10 mouse cellular contexts compared by ENCODE assay signal in the genomic region with DNA sequence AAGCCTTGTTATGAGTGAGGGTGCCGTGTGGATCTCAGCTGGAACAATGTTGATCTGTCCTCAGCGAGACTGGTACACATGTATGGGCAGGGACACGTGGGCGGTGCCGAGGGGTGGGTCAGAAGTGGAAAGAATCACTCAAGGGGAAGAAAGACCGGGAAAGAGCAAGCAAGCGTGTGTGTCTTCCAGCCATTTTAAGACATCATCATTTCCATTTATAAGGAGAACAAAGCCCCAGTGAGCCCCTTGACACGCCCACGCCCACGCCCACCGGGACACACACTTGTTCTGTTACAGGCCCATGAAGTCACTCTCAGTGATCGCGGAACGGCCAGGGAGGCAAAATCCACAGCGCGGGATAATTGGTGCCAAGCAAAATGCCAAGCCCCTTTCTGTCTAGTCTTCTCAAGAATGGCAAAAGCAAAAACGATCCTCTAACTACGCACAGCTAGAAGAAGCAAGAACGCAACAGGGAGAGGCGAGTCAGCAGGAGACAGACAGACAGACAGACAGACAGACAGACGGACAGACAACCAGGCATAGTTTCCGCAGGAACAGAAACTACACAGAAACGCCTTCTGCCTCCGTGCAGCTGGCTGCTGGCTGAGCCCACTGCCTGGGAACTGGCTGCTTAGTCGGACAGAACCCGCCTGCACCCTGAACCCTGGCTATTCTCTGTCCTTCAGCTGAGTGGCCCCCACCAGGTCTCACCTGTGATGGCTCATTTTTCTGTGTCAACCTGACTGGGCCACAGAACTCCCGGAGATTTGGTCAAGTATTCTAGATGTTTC.
A peak's percentile ranks its signal among the peaks of the same experiment; 100 is the strongest.
DNase-seq lines count a peak whose midpoint lies in the region; ATAC-seq and TF ChIP-seq lines count a peak whose summit lies in the region.
"Had no signal": no experiment of that assay in that cellular context is flagged by ENCODE, and none has a peak within 500 bp of the region (broad histone marks: within the 10 kb centered on the region; RNA-seq: fewer than 3 reads in every experiment).

No protein-coding gene starts in this region.

- ATAC-seq in midbrain, embryonic 12.5 days (ENCODE audit: low FRiP score, low read depth) = no peak
- no peak for ATAC-seq in midbrain, embryonic 16.5 days
- ATAC-seq: liver, embryonic 12.5 days had no signal

- TF ChIP-seq POLR2A in olfactory bulb, adult 2 months (IDR thresholded peaks at IDR 0.05; ENCODE audit: insufficient read depth, low read depth, low read length) = no peak

- no peak overlapping the region for H3K27ac ChIP-seq in midbrain, embryonic 12.5 days (replicated peaks)
- no peak overlapping the region for H3K27ac ChIP-seq in midbrain, embryonic 16.5 days (ENCODE audit: low read length)
- H3K27ac ChIP-seq in hindbrain, embryonic 10.5 days = peak overlapping the region; percentile 64
- no peak overlapping the region for H3K27ac ChIP-seq in olfactory bulb, adult 2 months (ENCODE audit: insufficient read depth, low read depth, low read length)
- H3K27ac ChIP-seq: liver, embryonic 12.5 days had no signal

- H3K9me3 ChIP-seq in midbrain, embryonic 12.5 days = no peaks in the 10 kb centered on the region
- no peaks in the 10 kb centered on the region for H3K9me3 ChIP-seq in midbrain, embryonic 16.5 days (replicated peaks; ENCODE audit: control insufficient read depth, low read length, poor library complexity, severe bottlenecking)
- H3K9me3 ChIP-seq in hindbrain, embryonic 10.5 days = no peaks in the 10 kb centered on the region
- H3K9me3 ChIP-seq: liver, embryonic 12.5 days had no signal

- H3K36me3 ChIP-seq in midbrain, embryonic 12.5 days = no peaks in the 10 kb centered on the region
- H3K36me3 ChIP-seq in midbrain, embryonic 16.5 days (ENCODE audit: control insufficient read depth, insufficient read depth, low read length) = no peaks in the 10 kb centered on the region
- no peaks in the 10 kb centered on the region for H3K36me3 ChIP-seq in hindbrain, embryonic 10.5 days
- H3K36me3 ChIP-seq: liver, embryonic 12.5 days had no signal

- peak; percentile 80 for DNase-seq in R1 (ENCODE audit: low read depth, low spot score)
- DNase-seq in hindbrain, embryonic 10.5 days (ENCODE audit: low spot score) = peak; percentile 37
- DNase-seq in gastrocnemius, postnatal 36 days = no peak
- no peak for DNase-seq in spleen, postnatal 36 days (ENCODE audit: low spot score in 2 of 2)
- DNase-seq: adrenal gland, postnatal 14 days; cerebellum, postnatal 14 days had no signal

- H3K4me2 ChIP-seq in midbrain, embryonic 12.5 days (replicated peaks) = 0 out of 2 replicates have a peak overlapping the region, but pooled peaks have one; percentile 11
- H3K4me2 ChIP-seq in midbrain, embryonic 16.5 days (ENCODE audit: low read length) = no peak overlapping the region
- H3K4me2 ChIP-seq: liver, embryonic 12.5 days had no signal

- H3K27me3 ChIP-seq in midbrain, embryonic 12.5 days = peaks cover 45% of the 10 kb centered on the region
- H3K27me3 ChIP-seq in midbrain, embryonic 16.5 days (ENCODE audit: control insufficient read depth, insufficient read depth, low read depth, low read length) = no peaks in the 10 kb centered on the region
- peaks cover 47% of the 10 kb centered on the region for H3K27me3 ChIP-seq in hindbrain, embryonic 10.5 days (ENCODE audit: insufficient read depth, poor library complexity, severe bottlenecking)
- H3K27me3 ChIP-seq: liver, embryonic 12.5 days had no signal

- H3K4me1 ChIP-seq in midbrain, embryonic 12.5 days = peaks cover 17% of the 10 kb centered on the region; the same call in 1 of the 2 replicates
- H3K4me1 ChIP-seq in midbrain, embryonic 16.5 days (ENCODE audit: control insufficient read depth, insufficient read depth, low read length) = peaks cover 2% of the 10 kb centered on the region; the same call in 1 of the 2 replicates
- H3K4me1 ChIP-seq in hindbrain, embryonic 10.5 days (replicated peaks) = peaks cover 40% of the 10 kb centered on the region
- H3K4me1 ChIP-seq in olfactory bulb, adult 2 months (ENCODE audit: control insufficient read depth, insufficient read depth, low read length) = peaks cover 13% of the 10 kb centered on the region
- H3K4me1 ChIP-seq: liver, embryonic 12.5 days had no signal

- WGBS in midbrain, embryonic 12.5 days = 73% methylated on average over 27 of the region's 27 CpGs
- 64% methylated on average over 27 of the region's 27 CpGs for WGBS in midbrain, embryonic 16.5 days
- WGBS in hindbrain, embryonic 10.5 days = 72% methylated on average over 27 of the region's 27 CpGs
- WGBS in olfactory bulb, adult 2 months = 28% methylated on average over 27 of the region's 27 CpGs

- no peak overlapping the region for H3K4me3 ChIP-seq in midbrain, embryonic 12.5 days
- H3K4me3 ChIP-seq in midbrain, embryonic 16.5 days (ENCODE audit: low read depth, low read length) = no peak overlapping the region
- 0 out of 2 replicates have a peak overlapping the region, but pooled peaks have one; percentile 3 for H3K4me3 ChIP-seq in hindbrain, embryonic 10.5 days
- H3K4me3 ChIP-seq in olfactory bulb, adult 2 months (ENCODE audit: insufficient read depth, low read depth, low read length) = 0 out of 2 replicates have a peak overlapping the region, but pooled peaks have one; percentile 4
- H3K4me3 ChIP-seq: liver, embryonic 12.5 days had no signal

- H3K9ac ChIP-seq in midbrain, embryonic 12.5 days (replicated peaks) = no peak overlapping the region
- no peak overlapping the region for H3K9ac ChIP-seq in midbrain, embryonic 16.5 days (ENCODE audit: low read depth, low read length)
- H3K9ac ChIP-seq: liver, embryonic 12.5 days had no signal

- no peak for TF ChIP-seq CTCF in olfactory bulb, adult 2 months (IDR thresholded peaks at IDR 0.05; ENCODE audit: insufficient read depth, low read depth, low read length)

- intact Hi-C loops in gastrocnemius, postnatal 36 days (cut with DNase I) = no loop called here

Comparison
In these comparisons a context has a peak if more than half of its experiments do, and no peak if none do; other contexts are left out.
1. H3K4me3 ChIP-seq: peak in hindbrain, embryonic 10.5 days (single experiment) and olfactory bulb, adult 2 months (single experiment); none in midbrain, embryonic 12.5 days (single experiment) and midbrain, embryonic 16.5 days (single experiment).
2. DNase-seq: peak in R1 (single experiment) and hindbrain, embryonic 10.5 days (single experiment); none in gastrocnemius, postnatal 36 days (0 of 2) and spleen, postnatal 36 days (0 of 2).